Mouse (Mus musculus): ENCODE data around the gene Pik3cd. TPM values are rescaled to one million over a fixed set of nuclear protein-coding genes. Genes with fewer than 3 reads are reported as not detected.

The Pik3cd gene
- total RNA-seq (2023) = 626 TPM

GRCm38 (mm10) chr4:149702210-149702979 lies at the start of gene Pik3cd:
Gene Pik3cd, minus strand, starts transcription at chr4:149702571.

DNA sequence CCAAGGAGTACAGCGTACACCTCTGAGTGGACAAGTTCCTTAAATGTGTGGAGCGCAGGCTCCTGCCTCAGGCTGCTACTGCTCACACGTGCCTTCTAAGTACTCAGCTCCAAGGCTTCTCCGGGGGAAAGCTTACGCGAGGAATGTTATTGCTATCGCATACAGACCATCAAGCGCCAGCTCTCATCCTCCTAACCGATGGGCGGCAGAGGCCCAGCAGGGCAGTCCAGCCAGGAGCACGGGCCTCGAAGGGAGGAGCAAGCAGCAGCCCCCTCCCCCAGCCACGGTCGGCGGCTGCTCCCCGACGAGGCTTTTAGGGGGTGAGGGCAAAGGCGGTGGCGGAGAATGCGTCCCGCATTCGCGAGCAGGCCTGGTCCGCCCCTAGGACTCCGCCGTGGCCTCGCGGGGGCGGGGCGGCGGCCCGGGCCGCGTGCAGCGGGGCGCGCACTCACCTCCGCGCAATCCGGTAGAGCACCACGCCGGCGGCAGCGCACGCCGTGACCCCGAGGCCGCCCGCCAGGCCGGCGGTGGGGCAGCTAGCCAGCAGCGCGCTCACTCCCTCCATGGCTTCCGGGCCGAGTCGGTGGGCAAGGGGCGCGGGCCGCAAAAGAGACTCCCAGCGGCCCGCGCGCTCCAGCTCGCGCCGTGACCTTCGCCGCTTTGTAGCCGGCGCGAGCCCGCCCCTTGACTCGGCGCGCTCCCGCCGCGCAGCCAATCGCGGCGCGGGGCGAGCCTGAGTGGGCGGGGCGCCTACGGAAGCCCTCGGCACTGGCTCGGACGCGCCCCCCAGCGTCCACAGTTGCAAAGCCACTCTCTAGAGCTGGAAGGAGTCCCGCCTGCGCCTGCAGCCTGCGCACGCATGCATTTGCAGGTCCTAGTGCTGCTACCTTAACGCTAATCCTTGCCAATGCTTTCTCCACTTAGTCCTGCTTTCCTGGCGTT lies 35.3 kb upstream of the Pik3cd start, which contains the start of gene Tmem201:
TSS of gene Tmem201 (minus strand) at position 662 of the 942 bp plus-strand sequence.

Other genes starting within 250 kb of the Pik3cd start
- not detected for gene Rbp7, start 247.6 kb downstream of the Pik3cd start, total RNA-seq (2023)
- not detected for gene Tmem274, start 225.2 kb downstream of the Pik3cd start, total RNA-seq (2023)
- 2.9 TPM for gene Nmnat1, start 217.4 kb downstream of the Pik3cd start, total RNA-seq (2023)
- gene Lzic, start 217.3 kb downstream of the Pik3cd start, total RNA-seq (2023) = 33.8 TPM
- 0.71 TPM for gene Ctnnbip1, start 184.3 kb downstream of the Pik3cd start, total RNA-seq (2023)
- 7.2 TPM for gene Clstn1, start 116.1 kb downstream of the Pik3cd start, total RNA-seq (2023)
- gene Tmem201, start 35.5 kb upstream of the Pik3cd start, total RNA-seq (2023) = 27.9 TPM
- 3.9 TPM for gene Slc25a33, start 71.7 kb upstream of the Pik3cd start, total RNA-seq (2023)